Mouse (Mus musculus): ENCODE data around the gene Pde11a. TPM values are rescaled to one million over a fixed set of nuclear protein-coding genes. Genes with fewer than 3 reads are reported as not detected.
"Not testable (repeated sequence)": the region's sequence is repeated elsewhere in the genome, so short reads cannot be mapped to it uniquely, and the experiment has no call there.

Gene Pde11a
- polyA plus RNA-seq, 1 experiment from 2014 or later, result 0.89 TPM

- H3K36me3 ChIP-seq (ENCODE audit: insufficient read depth, low read length), result no peaks in the 10 kb centered on the region
- no peak overlapping the region for H3K27ac ChIP-seq
- no peaks in the 10 kb centered on the region for H3K27me3 ChIP-seq (ENCODE audit: insufficient read depth, low read length)
- no peak overlapping the region for H3K4me2 ChIP-seq (ENCODE audit: low read length)
- H3K9me3 ChIP-seq (replicated peaks; ENCODE audit: low read length), result no peaks in the 10 kb centered on the region
- no peak overlapping the region for H3K9ac ChIP-seq (ENCODE audit: low read depth, low read length)
- TF ChIP-seq CTCF (IDR thresholded peaks at IDR 0.05; ENCODE audit: low read depth), result peak; percentile 99
- H3K4me3 ChIP-seq (replicated peaks; ENCODE audit: low read depth, low read length), result no peak overlapping the region
- peak; percentile 97 for DNase-seq (ENCODE audit: low spot score)
- WGBS, result 0% methylated on average over 2 of the region's 2 CpGs
- peak; percentile 64 for ATAC-seq (replicated peaks; ENCODE audit: low FRiP score, low read depth)
- no peaks in the 10 kb centered on the region for H3K4me1 ChIP-seq (replicated peaks; ENCODE audit: insufficient read depth, low read length)
Observed at GRCm38 (mm10) chr2:75985124-75985523, 353.4 kb downstream of the Pde11a start.

GRCm38 (mm10) chr2:75983847-75984246 is 354.7 kb downstream of the Pde11a start:
- no peaks in the 10 kb centered on the region for H3K9me3 ChIP-seq (replicated peaks; ENCODE audit: low read length)
- no peak for TF ChIP-seq CTCF (IDR thresholded peaks at IDR 0.05; ENCODE audit: low read depth)
- H3K27ac ChIP-seq, result no peak overlapping the region
- no peaks in the 10 kb centered on the region for H3K36me3 ChIP-seq (ENCODE audit: insufficient read depth, low read length)
- H3K4me3 ChIP-seq (replicated peaks; ENCODE audit: low read depth, low read length), result no peak overlapping the region
- no peaks in the 10 kb centered on the region for H3K27me3 ChIP-seq (ENCODE audit: insufficient read depth, low read length)
- H3K4me1 ChIP-seq (replicated peaks; ENCODE audit: insufficient read depth, low read length), result no peaks in the 10 kb centered on the region
- ATAC-seq (replicated peaks; ENCODE audit: low FRiP score, low read depth) (no peak), DNase-seq (ENCODE audit: low spot score) (no peak)
- no peak overlapping the region for H3K4me2 ChIP-seq (ENCODE audit: low read length)
- WGBS, result 74% methylated on average over 3 of the region's 3 CpGs
- H3K9ac ChIP-seq (ENCODE audit: low read depth, low read length), result no peak overlapping the region

GRCm38 (mm10) chr2:75983091-75983490 is 355.5 kb downstream of the Pde11a start:
- no peak overlapping the region for H3K27ac ChIP-seq
- DNase-seq (ENCODE audit: low spot score) (no peak), ATAC-seq (replicated peaks; ENCODE audit: low FRiP score, low read depth) (no peak)
- WGBS, result 96% methylated on average over 3 of the region's 3 CpGs
- H3K27me3 ChIP-seq (ENCODE audit: insufficient read depth, low read length), result no peaks in the 10 kb centered on the region
- TF ChIP-seq CTCF (IDR thresholded peaks at IDR 0.05; ENCODE audit: low read depth), result no peak
- H3K4me3 ChIP-seq (replicated peaks; ENCODE audit: low read depth, low read length), result no peak overlapping the region
- H3K9me3 ChIP-seq (replicated peaks; ENCODE audit: low read length), result no peaks in the 10 kb centered on the region
- no peaks in the 10 kb centered on the region for H3K36me3 ChIP-seq (ENCODE audit: insufficient read depth, low read length)
- no peak overlapping the region for H3K9ac ChIP-seq (ENCODE audit: low read depth, low read length)
- H3K4me1 ChIP-seq (replicated peaks; ENCODE audit: insufficient read depth, low read length), result no peaks in the 10 kb centered on the region
- H3K4me2 ChIP-seq (ENCODE audit: low read length), result no peak overlapping the region

GRCm38 (mm10) chr2:75982626-75983025 is 355.9 kb downstream of the Pde11a start:
- Histone ChIP-seq H3K4me3 (replicated peaks; ENCODE audit: low read depth, low read length) (no peak overlapping the region), H3K36me3 (ENCODE audit: insufficient read depth, low read length) (no peaks in the 10 kb centered on the region), H3K27ac (no peak overlapping the region), H3K4me2 (ENCODE audit: low read length) (no peak overlapping the region), H3K9me3 (replicated peaks; ENCODE audit: low read length) (no peaks in the 10 kb centered on the region), H3K4me1 (replicated peaks; ENCODE audit: insufficient read depth, low read length) (no peaks in the 10 kb centered on the region), H3K27me3 (ENCODE audit: insufficient read depth, low read length) (no peaks in the 10 kb centered on the region), H3K9ac (ENCODE audit: low read depth, low read length) (no peak overlapping the region)
- DNase-seq (ENCODE audit: low spot score) (no peak), ATAC-seq (replicated peaks; ENCODE audit: low FRiP score, low read depth) (no peak)
- 96% methylated on average over 4 of the region's 4 CpGs for WGBS
- TF ChIP-seq CTCF (IDR thresholded peaks at IDR 0.05; ENCODE audit: low read depth), result 0 out of 2 replicates have a peak, but pooled peaks have one; percentile 4

DNA sequence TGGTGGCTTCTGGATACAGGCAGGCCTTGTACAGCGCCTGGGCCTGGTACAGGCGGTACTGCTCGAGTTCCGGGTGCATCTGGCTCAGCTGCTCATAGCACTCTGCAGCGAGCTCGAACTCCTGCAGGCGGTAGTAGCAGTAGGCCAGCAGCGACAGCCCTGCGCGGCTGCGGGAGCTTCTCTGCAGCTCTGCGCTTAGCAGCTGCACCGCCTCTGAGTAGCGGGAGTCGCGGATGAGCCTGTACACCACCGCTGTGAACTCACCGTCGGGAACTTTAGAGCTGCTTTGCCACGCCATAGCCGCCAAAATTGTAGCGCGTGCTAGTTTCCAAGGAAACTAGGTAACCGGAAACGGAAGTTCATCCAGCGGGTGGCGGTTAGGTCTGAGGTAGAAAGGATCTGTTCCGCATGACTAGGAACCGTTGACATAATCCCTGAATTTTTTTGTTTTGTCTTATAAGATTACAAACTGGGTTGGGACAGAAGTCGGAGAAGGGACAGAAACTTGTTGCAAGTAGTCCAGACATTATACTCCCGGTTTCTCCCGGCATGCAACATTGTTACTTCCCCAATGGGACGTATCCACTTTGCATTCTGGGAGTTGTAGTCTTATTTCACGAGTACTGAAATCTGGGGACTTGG is 357.0 kb downstream of the Pde11a start, which contains the start of gene Ttc30a1:
TSS of gene Ttc30a1 (minus strand) at position 528 of the 642 bp plus-strand sequence.
- ATAC-seq (replicated peaks; ENCODE audit: low FRiP score, low read depth) (peak; percentile 68), DNase-seq (ENCODE audit: low spot score) (peak; percentile 94)
- H3K36me3 ChIP-seq (ENCODE audit: insufficient read depth, low read length); H3K27me3 ChIP-seq (ENCODE audit: insufficient read depth, low read length); H3K4me1 ChIP-seq (replicated peaks; ENCODE audit: insufficient read depth, low read length); H3K9me3 ChIP-seq (replicated peaks; ENCODE audit: low read length): not testable (repeated sequence)
- Histone ChIP-seq H3K4me2 (ENCODE audit: low read length) (peak within 1 kb of the TSS; percentile 48), H3K4me3 (replicated peaks; ENCODE audit: low read depth, low read length) (peak within 1 kb of the TSS; percentile 38), H3K9ac (ENCODE audit: low read depth, low read length) (peak within 1 kb of the TSS; percentile 53), H3K27ac (peak within 1 kb of the TSS; percentile 74)
- 3% methylated on average over 29 of the region's 34 CpGs for WGBS

GRCm38 (mm10) chr2:75980933-75981439 is 357.6 kb downstream of the Pde11a start:
- not testable (repeated sequence) for H3K9me3 ChIP-seq (replicated peaks; ENCODE audit: low read length); ATAC-seq (replicated peaks; ENCODE audit: low FRiP score, low read depth); H3K36me3 ChIP-seq (ENCODE audit: insufficient read depth, low read length); H3K9ac ChIP-seq (ENCODE audit: low read depth, low read length); H3K27ac ChIP-seq; DNase-seq (ENCODE audit: low spot score); H3K27me3 ChIP-seq (ENCODE audit: insufficient read depth, low read length); H3K4me3 ChIP-seq (replicated peaks; ENCODE audit: low read depth, low read length); H3K4me1 ChIP-seq (replicated peaks; ENCODE audit: insufficient read depth, low read length)
- H3K4me2 ChIP-seq (ENCODE audit: low read length), result peak overlapping the region; percentile 48
- WGBS, result 97% methylated on average over 13 of the region's 13 CpGs

GRCm38 (mm10) chr2:75977752-75978368 is 360.7 kb downstream of the Pde11a start, which contains the start of gene Ttc30a2:
Gene Ttc30a2 (minus strand): TSS chr2:75978170.
- H3K9me3 ChIP-seq (replicated peaks; ENCODE audit: low read length); H3K9ac ChIP-seq (ENCODE audit: low read depth, low read length); H3K4me3 ChIP-seq (replicated peaks; ENCODE audit: low read depth, low read length); H3K27ac ChIP-seq; H3K36me3 ChIP-seq (ENCODE audit: insufficient read depth, low read length); H3K4me2 ChIP-seq (ENCODE audit: low read length); H3K4me1 ChIP-seq (replicated peaks; ENCODE audit: insufficient read depth, low read length); H3K27me3 ChIP-seq (ENCODE audit: insufficient read depth, low read length): not testable (repeated sequence)
- ATAC-seq (replicated peaks; ENCODE audit: low FRiP score, low read depth), result peak; percentile 44; the same call in 1 of the 2 replicates
- WGBS, result 37% methylated on average over 20 of the region's 24 CpGs
- peak; percentile 57 for DNase-seq (ENCODE audit: low spot score)

- H3K4me2 ChIP-seq (ENCODE audit: low read length); H3K4me1 ChIP-seq (replicated peaks; ENCODE audit: insufficient read depth, low read length); ATAC-seq (replicated peaks; ENCODE audit: low FRiP score, low read depth); H3K27me3 ChIP-seq (ENCODE audit: insufficient read depth, low read length); H3K27ac ChIP-seq; H3K9ac ChIP-seq (ENCODE audit: low read depth, low read length); H3K9me3 ChIP-seq (replicated peaks; ENCODE audit: low read length); H3K36me3 ChIP-seq (ENCODE audit: insufficient read depth, low read length); H3K4me3 ChIP-seq (replicated peaks; ENCODE audit: low read depth, low read length): not testable (repeated sequence)
- 72% methylated on average over 2 of the region's 2 CpGs for WGBS
- DNase-seq (ENCODE audit: low spot score), result peak; percentile 77
Observed at GRCm38 (mm10) chr2:75976070-75976469, 362.5 kb downstream of the Pde11a start.
